Mouse (Mus musculus) small intestine, adult 2 months (tissue): ENCODE data around the gene Ap2a1.
A peak's percentile ranks its signal among the peaks of the same experiment; 100 is the strongest.

Source experiments
- CTCF ChIP-seq: fragments of 200-500 bp; IDR thresholded peaks from 2 replicates; pipeline ENCODE4 v1.5.1; 2012; ENCODE audit warnings: low read depth, mild to moderate bottlenecking, control low read depth, inconsistent platforms, low read length, moderate library complexity, mixed read lengths; ENCODE audit not compliant: insufficient replicate concordance, insufficient read length; ENCODE audit errors: extremely low read depth
- POLR2A ChIP-seq: fragments of 200-500 bp; IDR thresholded peaks from 2 replicates; pipeline ENCODE4 v1.6.1; 2012; ENCODE audit warnings: low read depth, mild to moderate bottlenecking, control low read depth, inconsistent platforms, low read length, moderate library complexity

- TF ChIP-seq POLR2A (0 out of 2 replicates have a peak, but pooled peaks have one; percentile 8), CTCF (no peak)
Observed at GRCm38 (mm10) chr7:44974383-44975116, 45.3 kb upstream of the Ap2a1 start, which contains the start of gene Cpt1c.
